Mouse (Mus musculus): ENCODE measurements around the gene Ube2b. TPM values are rescaled to one million over a fixed set of nuclear protein-coding genes. Genes with fewer than 3 reads are reported as not detected.

Ube2b gene
- polyA plus RNA-seq (2015; fragmentation: Nextera tagmentation; extraction: Ambion mirVana), result 212 and 223 TPM in 2 replicates

DNA sequence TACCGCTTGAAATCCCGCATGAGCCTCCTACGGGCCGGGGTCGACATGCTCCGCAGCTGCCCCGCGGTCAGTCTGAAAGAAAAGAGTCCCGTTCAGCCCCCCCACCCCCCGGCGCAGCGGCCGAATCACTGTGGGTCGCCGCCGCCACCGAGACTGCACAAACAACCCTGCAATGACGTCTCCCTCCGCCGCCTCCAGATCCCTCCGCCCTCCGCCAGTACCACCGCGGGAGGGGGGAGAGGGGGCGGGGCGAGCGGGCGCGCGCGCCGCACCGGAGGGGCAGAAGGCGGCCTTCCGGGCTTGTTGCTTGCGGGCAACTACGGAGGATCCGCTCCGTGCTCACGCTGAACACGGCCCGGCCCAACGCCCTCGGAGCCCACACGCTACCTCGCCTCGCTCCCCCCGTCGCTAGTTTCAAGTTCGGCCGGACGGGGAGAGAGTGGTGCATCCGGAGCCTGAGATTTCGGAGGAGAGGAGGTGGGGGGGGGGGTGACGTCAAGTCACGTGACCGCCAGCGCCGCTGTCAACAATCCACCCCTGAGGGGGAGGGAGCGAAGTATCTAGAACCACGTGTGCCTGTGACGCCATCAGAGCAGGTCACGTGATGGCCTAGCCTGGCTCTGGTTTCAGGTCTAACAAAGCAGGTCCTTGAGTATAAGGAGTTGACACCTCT is at the start of gene Ube2b:
Ube2b (minus strand) TSS at position 473 of the 673 bp plus-strand sequence.
- no peaks in the 10 kb centered on the region for H3K9me3 ChIP-seq (ENCODE audit: control insufficient read depth)
- peak within 1 kb of the TSS; percentile 95 for H3K9ac ChIP-seq (ENCODE audit: low read depth, low read length)
- peaks cover 17% of the 10 kb centered on the region for H3K36me3 ChIP-seq (ENCODE audit: control insufficient read depth, insufficient read depth)
- under 1% methylated on average over 49 of the region's 63 CpGs for WGBS
- no peaks in the 10 kb centered on the region for H3K27me3 ChIP-seq (replicated peaks; ENCODE audit: control insufficient read depth, insufficient read depth, low read length)
- peak within 1 kb of the TSS; percentile 96 for H3K4me3 ChIP-seq (ENCODE audit: low read depth, low read length)
- H3K27ac ChIP-seq (ENCODE audit: low read depth, low read length), result peak within 1 kb of the TSS; percentile 96
- TF ChIP-seq CTCF (IDR thresholded peaks at IDR 0.05; ENCODE audit: low read depth), result no peak; the same call in 1 of the 2 replicates
- H3K4me2 ChIP-seq (replicated peaks; ENCODE audit: low read depth), result peak within 1 kb of the TSS; percentile 72
- no peaks in the 10 kb centered on the region for H3K4me1 ChIP-seq (replicated peaks; ENCODE audit: control insufficient read depth, insufficient read depth, low read length)
- peak; percentile 86 for ATAC-seq

- Histone ChIP-seq H3K4me2 (replicated peaks; ENCODE audit: low read depth) (no peak overlapping the region), H3K9ac (ENCODE audit: low read depth, low read length) (no peak overlapping the region), H3K36me3 (ENCODE audit: control insufficient read depth, insufficient read depth) (no peaks in the 10 kb centered on the region), H3K4me3 (ENCODE audit: low read depth, low read length) (no peak overlapping the region), H3K27me3 (replicated peaks; ENCODE audit: control insufficient read depth, insufficient read depth, low read length) (no peaks in the 10 kb centered on the region), H3K9me3 (ENCODE audit: control insufficient read depth) (no peaks in the 10 kb centered on the region), H3K4me1 (replicated peaks; ENCODE audit: control insufficient read depth, insufficient read depth, low read length) (no peaks in the 10 kb centered on the region), H3K27ac (ENCODE audit: low read depth, low read length) (no peak overlapping the region)
- 42% methylated on average over 4 of the region's 4 CpGs for WGBS
- ATAC-seq, result no peak
- no peak for TF ChIP-seq CTCF (IDR thresholded peaks at IDR 0.05; ENCODE audit: low read depth)
These were observed 46.0 kb upstream of the Ube2b start for GRCm38 (mm10) chr11:52046446-52047165.

GRCm38 (mm10) chr11:52044156-52044555 is 43.6 kb upstream of the Ube2b start:
- Histone ChIP-seq H3K4me2 (replicated peaks; ENCODE audit: low read depth) (no peak overlapping the region), H3K36me3 (ENCODE audit: control insufficient read depth, insufficient read depth) (no peaks in the 10 kb centered on the region), H3K27ac (ENCODE audit: low read depth, low read length) (no peak overlapping the region), H3K9ac (ENCODE audit: low read depth, low read length) (no peak overlapping the region), H3K4me3 (ENCODE audit: low read depth, low read length) (no peak overlapping the region), H3K4me1 (replicated peaks; ENCODE audit: control insufficient read depth, insufficient read depth, low read length) (no peaks in the 10 kb centered on the region), H3K27me3 (replicated peaks; ENCODE audit: control insufficient read depth, insufficient read depth, low read length) (no peaks in the 10 kb centered on the region), H3K9me3 (ENCODE audit: control insufficient read depth) (no peaks in the 10 kb centered on the region)
- TF ChIP-seq CTCF (IDR thresholded peaks at IDR 0.05; ENCODE audit: low read depth), result no peak
- ATAC-seq, result no peak

DNA sequence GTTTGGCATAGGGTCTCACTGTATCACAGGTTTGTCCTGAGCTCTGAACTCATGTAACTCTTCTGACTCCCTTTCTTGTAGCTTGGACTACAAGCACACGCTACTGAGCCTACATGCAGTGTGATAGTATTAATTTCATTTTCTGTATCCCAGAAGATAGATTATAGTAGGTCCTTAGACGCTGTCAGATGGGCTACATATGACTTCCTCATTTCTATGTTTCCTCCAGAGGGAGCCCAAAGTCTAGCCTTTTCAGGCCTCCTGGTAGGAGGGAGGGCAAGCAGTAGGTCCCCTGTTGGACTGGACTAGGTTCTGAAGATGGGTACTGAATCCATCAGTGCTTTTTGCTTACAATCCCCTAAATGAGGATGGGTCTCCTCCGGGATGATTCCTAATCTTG is 42.7 kb upstream of the Ube2b start:
- no peaks in the 10 kb centered on the region for H3K36me3 ChIP-seq (ENCODE audit: control insufficient read depth, insufficient read depth)
- H3K4me2 ChIP-seq (replicated peaks; ENCODE audit: low read depth), result no peak overlapping the region
- no peaks in the 10 kb centered on the region for H3K27me3 ChIP-seq (replicated peaks; ENCODE audit: control insufficient read depth, insufficient read depth, low read length)
- no peak overlapping the region for H3K4me3 ChIP-seq (ENCODE audit: low read depth, low read length)
- no peak overlapping the region for H3K9ac ChIP-seq (ENCODE audit: low read depth, low read length)
- peak; percentile 49 for TF ChIP-seq CTCF (IDR thresholded peaks at IDR 0.05; ENCODE audit: low read depth)
- WGBS, result 77% methylated on average over 3 of the region's 3 CpGs
- H3K27ac ChIP-seq (ENCODE audit: low read depth, low read length), result no peak overlapping the region
- no peaks in the 10 kb centered on the region for H3K4me1 ChIP-seq (replicated peaks; ENCODE audit: control insufficient read depth, insufficient read depth, low read length)
- no peak for ATAC-seq
- H3K9me3 ChIP-seq (ENCODE audit: control insufficient read depth), result no peaks in the 10 kb centered on the region

DNA sequence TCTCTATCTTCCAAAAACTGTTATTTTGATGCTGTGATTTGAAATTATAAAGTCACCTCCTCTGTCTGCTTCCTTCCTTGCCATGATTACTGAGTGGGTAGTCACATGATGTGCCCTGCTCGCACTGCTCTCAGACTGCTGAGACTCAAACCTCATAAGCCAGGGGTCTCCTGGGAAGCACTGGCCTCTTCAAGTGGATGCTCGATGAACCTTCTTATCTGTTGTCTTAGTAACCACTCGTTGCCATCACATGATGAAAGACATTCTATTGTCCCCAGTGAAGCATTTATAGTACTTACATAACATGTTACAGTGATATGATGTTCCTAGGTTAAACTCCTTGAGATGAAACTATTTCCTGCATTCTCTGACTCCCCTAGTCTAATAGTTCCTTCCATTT is 37.1 kb upstream of the Ube2b start:
- no peaks in the 10 kb centered on the region for H3K36me3 ChIP-seq (ENCODE audit: control insufficient read depth, insufficient read depth)
- TF ChIP-seq CTCF (IDR thresholded peaks at IDR 0.05; ENCODE audit: low read depth), result no peak

GRCm38 (mm10) chr11:52035905-52036304 is 35.3 kb upstream of the Ube2b start:
- Histone ChIP-seq H3K27ac (ENCODE audit: low read depth, low read length) (0 out of 2 replicates have a peak overlapping the region, but pooled peaks have one; percentile 21), H3K27me3 (replicated peaks; ENCODE audit: control insufficient read depth, insufficient read depth, low read length) (no peaks in the 10 kb centered on the region), H3K9me3 (ENCODE audit: control insufficient read depth) (no peaks in the 10 kb centered on the region), H3K4me2 (replicated peaks; ENCODE audit: low read depth) (no peak overlapping the region), H3K4me3 (ENCODE audit: low read depth, low read length) (no peak overlapping the region), H3K9ac (ENCODE audit: low read depth, low read length) (no peak overlapping the region), H3K36me3 (ENCODE audit: control insufficient read depth, insufficient read depth) (no peaks in the 10 kb centered on the region), H3K4me1 (replicated peaks; ENCODE audit: control insufficient read depth, insufficient read depth, low read length) (no peaks in the 10 kb centered on the region)
- ATAC-seq, result peak; percentile 68
- TF ChIP-seq CTCF (IDR thresholded peaks at IDR 0.05; ENCODE audit: low read depth), result peak; percentile 27
- 37% methylated on average over 3 of the region's 3 CpGs for WGBS

More for the DNA sequence above, 37.1 kb upstream of the Ube2b start:
- Histone ChIP-seq H3K9me3 (ENCODE audit: control insufficient read depth) (no peaks in the 10 kb centered on the region), H3K27ac (ENCODE audit: low read depth, low read length) (peak overlapping the region; percentile 37; the same call in 1 of the 2 replicates), H3K4me1 (replicated peaks; ENCODE audit: control insufficient read depth, insufficient read depth, low read length) (no peaks in the 10 kb centered on the region), H3K9ac (ENCODE audit: low read depth, low read length) (no peak overlapping the region), H3K27me3 (replicated peaks; ENCODE audit: control insufficient read depth, insufficient read depth, low read length) (no peaks in the 10 kb centered on the region), H3K4me2 (replicated peaks; ENCODE audit: low read depth) (no peak overlapping the region), H3K4me3 (ENCODE audit: low read depth, low read length) (no peak overlapping the region)
- 24% methylated on average over 3 of the region's 3 CpGs for WGBS
- ATAC-seq, result peak; percentile 81

Data from intestine, postnatal 0 days (tissue).